Mouse (Mus musculus): ENCODE data around the gene Slc29a1.

- no peak for TF ChIP-seq POLR2A (IDR thresholded peaks at IDR 0.05; ENCODE audit: insufficient read depth, low read length)
- no peak for TF ChIP-seq CTCF (IDR thresholded peaks at IDR 0.05; ENCODE audit: low read depth, low read length)
- no peak for TF ChIP-seq EP300 (IDR thresholded peaks at IDR 0.05; ENCODE audit: insufficient read depth, low read depth, low read length)
Measured at GRCm38 (mm10) chr17:45565103-45565502, 34.3 kb downstream of the Slc29a1 start.

Measured in ES-Bruce4 (cell line).